Mouse (Mus musculus): ENCODE measurements at regions not wholly inside any gene's neighbourhood (a gene's known extent, or its start where the extent isn't known, plus 50 kb on each side); places are given as distances from the start of the nearest gene placed in this dataset.

GRCm38 (mm10) chr8:127962862-127963261, 395.5 kb upstream of the Nrp1 start:
- H3K27ac ChIP-seq (replicated peaks; ENCODE audit: low read depth, low read length) = no peak overlapping the region
- no peak for ATAC-seq (replicated peaks; ENCODE audit: insufficient number of reproducible peaks, low FRiP score, low TSS enrichment, low read depth)
- H3K4me1 ChIP-seq (ENCODE audit: control insufficient read depth, insufficient read depth, low read length) = no peaks in the 10 kb centered on the region
- H3K9me3 ChIP-seq (replicated peaks; ENCODE audit: control insufficient read depth, low read length) = no peaks in the 10 kb centered on the region
- no peak overlapping the region for H3K4me2 ChIP-seq (ENCODE audit: low read depth, low read length)
- WGBS = 74% methylated on average over 1 of the region's 1 CpGs
- no peak overlapping the region for H3K4me3 ChIP-seq (ENCODE audit: low read depth, low read length)
- DNase-seq (ENCODE audit: low spot score) = no peak
- H3K27me3 ChIP-seq (ENCODE audit: control insufficient read depth, insufficient read depth, low read length) = no peaks in the 10 kb centered on the region
- H3K36me3 ChIP-seq (replicated peaks; ENCODE audit: control insufficient read depth, insufficient read depth, low read depth, low read length) = no peaks in the 10 kb centered on the region
- H3K9ac ChIP-seq (replicated peaks; ENCODE audit: low read length) = no peak overlapping the region

GRCm38 (mm10) chr8:127963625-127964024, 394.8 kb upstream of the Nrp1 start:
- no peak overlapping the region for H3K9ac ChIP-seq (replicated peaks; ENCODE audit: low read length)
- no peak overlapping the region for H3K4me3 ChIP-seq (ENCODE audit: low read depth, low read length)
- ATAC-seq (replicated peaks; ENCODE audit: insufficient number of reproducible peaks, low FRiP score, low TSS enrichment, low read depth) (no peak), DNase-seq (ENCODE audit: low spot score) (no peak)
- no peak overlapping the region for H3K27ac ChIP-seq (replicated peaks; ENCODE audit: low read depth, low read length)
- H3K9me3 ChIP-seq (replicated peaks; ENCODE audit: control insufficient read depth, low read length) = no peaks in the 10 kb centered on the region
- H3K27me3 ChIP-seq (ENCODE audit: control insufficient read depth, insufficient read depth, low read length) = no peaks in the 10 kb centered on the region
- H3K4me1 ChIP-seq (ENCODE audit: control insufficient read depth, insufficient read depth, low read length) = no peaks in the 10 kb centered on the region
- WGBS = 93% methylated on average over 6 of the region's 6 CpGs
- no peak overlapping the region for H3K4me2 ChIP-seq (ENCODE audit: low read depth, low read length)
- H3K36me3 ChIP-seq (replicated peaks; ENCODE audit: control insufficient read depth, insufficient read depth, low read depth, low read length) = no peaks in the 10 kb centered on the region

GRCm38 (mm10) chr8:127964801-127965200, 393.6 kb upstream of the Nrp1 start:
- Histone ChIP-seq H3K27me3 (ENCODE audit: control insufficient read depth, insufficient read depth, low read length) (no peaks in the 10 kb centered on the region), H3K36me3 (replicated peaks; ENCODE audit: control insufficient read depth, insufficient read depth, low read depth, low read length) (no peaks in the 10 kb centered on the region), H3K4me1 (ENCODE audit: control insufficient read depth, insufficient read depth, low read length) (no peaks in the 10 kb centered on the region), H3K4me2 (ENCODE audit: low read depth, low read length) (no peak overlapping the region), H3K9ac (replicated peaks; ENCODE audit: low read length) (no peak overlapping the region), H3K4me3 (ENCODE audit: low read depth, low read length) (no peak overlapping the region), H3K9me3 (replicated peaks; ENCODE audit: control insufficient read depth, low read length) (no peaks in the 10 kb centered on the region), H3K27ac (replicated peaks; ENCODE audit: low read depth, low read length) (no peak overlapping the region)
- DNase-seq (ENCODE audit: low spot score) = no peak
- no peak for ATAC-seq (replicated peaks; ENCODE audit: insufficient number of reproducible peaks, low FRiP score, low TSS enrichment, low read depth)

- H3K4me2 ChIP-seq (ENCODE audit: low read depth, low read length) = no peak overlapping the region
- no peaks in the 10 kb centered on the region for H3K27me3 ChIP-seq (ENCODE audit: control insufficient read depth, insufficient read depth, low read length)
- H3K4me1 ChIP-seq (ENCODE audit: control insufficient read depth, insufficient read depth, low read length) = no peaks in the 10 kb centered on the region
- H3K27ac ChIP-seq (replicated peaks; ENCODE audit: low read depth, low read length) = no peak overlapping the region
- H3K4me3 ChIP-seq (ENCODE audit: low read depth, low read length) = no peak overlapping the region
- ATAC-seq (replicated peaks; ENCODE audit: insufficient number of reproducible peaks, low FRiP score, low TSS enrichment, low read depth) (no peak), DNase-seq (ENCODE audit: low spot score) (no peak)
- no peaks in the 10 kb centered on the region for H3K36me3 ChIP-seq (replicated peaks; ENCODE audit: control insufficient read depth, insufficient read depth, low read depth, low read length)
- H3K9ac ChIP-seq (replicated peaks; ENCODE audit: low read length) = no peak overlapping the region
- 89% methylated on average over 2 of the region's 2 CpGs for WGBS
- H3K9me3 ChIP-seq (replicated peaks; ENCODE audit: control insufficient read depth, low read length) = no peaks in the 10 kb centered on the region
Measured at GRCm38 (mm10) chr8:127965341-127965740, 393.1 kb upstream of the Nrp1 start.

- Histone ChIP-seq H3K36me3 (replicated peaks; ENCODE audit: control insufficient read depth, insufficient read depth, low read depth, low read length) (no peaks in the 10 kb centered on the region), H3K4me1 (ENCODE audit: control insufficient read depth, insufficient read depth, low read length) (no peaks in the 10 kb centered on the region), H3K27me3 (ENCODE audit: control insufficient read depth, insufficient read depth, low read length) (no peaks in the 10 kb centered on the region), H3K4me2 (ENCODE audit: low read depth, low read length) (no peak overlapping the region), H3K9me3 (replicated peaks; ENCODE audit: control insufficient read depth, low read length) (no peaks in the 10 kb centered on the region), H3K4me3 (ENCODE audit: low read depth, low read length) (no peak overlapping the region), H3K27ac (replicated peaks; ENCODE audit: low read depth, low read length) (no peak overlapping the region), H3K9ac (replicated peaks; ENCODE audit: low read length) (no peak overlapping the region)
- 92% methylated on average over 2 of the region's 2 CpGs for WGBS
- no peak for DNase-seq (ENCODE audit: low spot score)
- no peak for ATAC-seq (replicated peaks; ENCODE audit: insufficient number of reproducible peaks, low FRiP score, low TSS enrichment, low read depth)
Measured at GRCm38 (mm10) chr8:127968026-127968425, 390.4 kb upstream of the Nrp1 start.

DNA sequence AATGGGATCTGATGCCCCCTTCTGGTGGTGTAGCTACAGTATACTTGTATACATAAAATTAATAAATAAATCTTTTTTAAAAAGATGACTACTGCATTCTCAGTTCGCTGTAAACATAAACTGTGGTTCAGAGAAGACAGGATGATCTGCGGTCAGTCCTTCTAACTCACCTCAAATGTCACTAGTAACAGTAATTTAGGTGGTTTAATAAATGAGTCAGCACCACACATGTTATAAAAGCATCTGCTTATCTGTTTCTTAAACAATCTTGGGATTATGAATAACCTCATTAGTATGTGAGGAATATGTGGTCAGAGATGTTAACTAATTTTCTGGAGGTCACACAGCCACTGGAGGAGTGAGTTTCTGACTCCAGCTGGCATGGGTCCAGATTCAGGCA, 385.2 kb upstream of the Nrp1 start:
- Histone ChIP-seq H3K27ac (replicated peaks; ENCODE audit: low read depth, low read length) (no peak overlapping the region), H3K9me3 (replicated peaks; ENCODE audit: control insufficient read depth, low read length) (no peaks in the 10 kb centered on the region), H3K4me3 (ENCODE audit: low read depth, low read length) (no peak overlapping the region), H3K36me3 (replicated peaks; ENCODE audit: control insufficient read depth, insufficient read depth, low read depth, low read length) (no peaks in the 10 kb centered on the region), H3K4me2 (ENCODE audit: low read depth, low read length) (no peak overlapping the region), H3K9ac (replicated peaks; ENCODE audit: low read length) (no peak overlapping the region), H3K27me3 (ENCODE audit: control insufficient read depth, insufficient read depth, low read length) (no peaks in the 10 kb centered on the region), H3K4me1 (ENCODE audit: control insufficient read depth, insufficient read depth, low read length) (no peaks in the 10 kb centered on the region)
- WGBS = 91% methylated on average over 2 of the region's 2 CpGs
- DNase-seq (ENCODE audit: low spot score) = no peak
- no peak for ATAC-seq (replicated peaks; ENCODE audit: insufficient number of reproducible peaks, low FRiP score, low TSS enrichment, low read depth)

GRCm38 (mm10) chr8:127977746-127978145, 380.7 kb upstream of the Nrp1 start:
- Histone ChIP-seq H3K4me1 (ENCODE audit: control insufficient read depth, insufficient read depth, low read length) (no peaks in the 10 kb centered on the region), H3K4me3 (ENCODE audit: low read depth, low read length) (no peak overlapping the region), H3K9me3 (replicated peaks; ENCODE audit: control insufficient read depth, low read length) (no peaks in the 10 kb centered on the region), H3K36me3 (replicated peaks; ENCODE audit: control insufficient read depth, insufficient read depth, low read depth, low read length) (no peaks in the 10 kb centered on the region), H3K27ac (replicated peaks; ENCODE audit: low read depth, low read length) (no peak overlapping the region), H3K27me3 (ENCODE audit: control insufficient read depth, insufficient read depth, low read length) (no peaks in the 10 kb centered on the region), H3K9ac (replicated peaks; ENCODE audit: low read length) (no peak overlapping the region), H3K4me2 (ENCODE audit: low read depth, low read length) (no peak overlapping the region)
- ATAC-seq (replicated peaks; ENCODE audit: insufficient number of reproducible peaks, low FRiP score, low TSS enrichment, low read depth) (no peak), DNase-seq (ENCODE audit: low spot score) (no peak)
- WGBS = 42% methylated on average over 2 of the region's 2 CpGs

- H3K27me3 ChIP-seq (ENCODE audit: control insufficient read depth, insufficient read depth, low read length) = no peaks in the 10 kb centered on the region
- H3K4me3 ChIP-seq (ENCODE audit: low read depth, low read length) = no peak overlapping the region
- no peaks in the 10 kb centered on the region for H3K36me3 ChIP-seq (replicated peaks; ENCODE audit: control insufficient read depth, insufficient read depth, low read depth, low read length)
- ATAC-seq (replicated peaks; ENCODE audit: insufficient number of reproducible peaks, low FRiP score, low TSS enrichment, low read depth) = no peak
- DNase-seq (ENCODE audit: low spot score) = no peak
- no peak overlapping the region for H3K4me2 ChIP-seq (ENCODE audit: low read depth, low read length)
- H3K9me3 ChIP-seq (replicated peaks; ENCODE audit: control insufficient read depth, low read length) = no peaks in the 10 kb centered on the region
- H3K9ac ChIP-seq (replicated peaks; ENCODE audit: low read length) = no peak overlapping the region
- 76% methylated on average over 5 of the region's 5 CpGs for WGBS
- no peaks in the 10 kb centered on the region for H3K4me1 ChIP-seq (ENCODE audit: control insufficient read depth, insufficient read depth, low read length)
- H3K27ac ChIP-seq (replicated peaks; ENCODE audit: low read depth, low read length) = no peak overlapping the region
Measured at GRCm38 (mm10) chr8:127979180-127980030, 379.0 kb upstream of the Nrp1 start.
